Mouse (Mus musculus): ENCODE measurements around the gene Mroh7. TPM values are rescaled to one million over a fixed set of nuclear protein-coding genes. Genes with fewer than 3 reads are reported as not detected.
"Not testable (repeated sequence)": the region's sequence is repeated elsewhere in the genome, so short reads cannot be mapped to it uniquely, and the experiment has no call there.

The Mroh7 gene
- polyA plus RNA-seq (2015; fragmentation: Nextera tagmentation; extraction: Ambion mirVana), result 0.24 and 0.55 TPM in 2 replicates

DNA sequence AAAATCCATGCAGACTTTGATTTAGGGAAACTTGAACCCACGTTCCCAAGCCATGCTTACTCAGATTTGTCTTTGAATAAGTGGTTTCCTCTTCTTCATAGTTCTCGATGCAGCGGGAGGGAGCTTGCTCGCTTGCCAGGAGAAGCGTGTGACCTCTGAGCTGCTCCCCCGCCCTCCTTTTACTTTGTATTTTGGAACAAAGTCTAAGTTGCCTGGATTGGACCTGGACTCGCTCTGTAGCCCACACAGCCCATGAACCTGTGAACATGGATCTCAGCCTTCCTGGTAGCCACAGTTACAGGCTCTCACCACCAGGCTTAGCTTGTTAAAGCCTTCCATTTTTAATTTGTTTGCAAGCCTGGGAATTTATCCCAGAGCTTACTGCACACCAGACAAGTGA is at the start of gene Mroh7:
TSS of gene Mroh7 (minus strand) at position 112 of the 400 bp plus-strand sequence.
- WGBS, result 72% methylated on average over 7 of the region's 7 CpGs
- no peak within 1 kb of the TSS for H3K9ac ChIP-seq
- no peak for ATAC-seq (ENCODE audit: borderline replicate concordance, extremely low read depth, low FRiP score, low TSS enrichment)

DNA sequence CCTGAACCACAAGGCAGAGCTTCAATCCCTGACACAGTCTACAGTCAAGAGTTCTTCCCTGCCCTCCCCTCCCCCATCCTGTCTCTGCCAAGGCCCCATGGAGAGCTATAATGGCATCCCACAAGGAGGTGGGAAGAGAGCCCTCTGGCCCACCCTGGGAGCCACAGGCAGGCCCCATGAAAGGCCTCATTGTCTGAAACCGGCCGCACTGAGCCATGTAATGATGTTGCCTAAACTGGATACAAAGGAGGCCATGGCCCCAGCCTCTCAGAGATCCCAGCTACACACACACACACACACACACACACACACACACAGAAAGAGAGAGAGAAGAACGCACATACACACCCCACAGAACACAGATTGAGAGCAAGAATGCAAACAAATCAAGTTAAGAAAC is 49.3 kb upstream of the Mroh7 start:
- no peaks in the 10 kb centered on the region for H3K9me3 ChIP-seq
- ATAC-seq (ENCODE audit: borderline replicate concordance, extremely low read depth, low FRiP score, low TSS enrichment), result no peak
- H3K36me3 ChIP-seq, result no peaks in the 10 kb centered on the region
- peaks cover 48% of the 10 kb centered on the region for H3K4me1 ChIP-seq
- H3K4me3 ChIP-seq, result no peak overlapping the region
- peak overlapping the region; percentile 18; the same call in 1 of the 2 replicates for H3K27ac ChIP-seq
- WGBS, result 32% methylated on average over 3 of the region's 3 CpGs
- H3K4me2 ChIP-seq, result no peak overlapping the region
- H3K27me3 ChIP-seq, result no peaks in the 10 kb centered on the region
- H3K9ac ChIP-seq, result no peak overlapping the region

More for the DNA sequence above, at the start of gene Mroh7:
- no peak within 1 kb of the TSS for H3K4me3 ChIP-seq
- H3K9me3 ChIP-seq, result no peaks in the 10 kb centered on the region
- no peak within 1 kb of the TSS for H3K27ac ChIP-seq
- H3K4me2 ChIP-seq, result no peak within 1 kb of the TSS
- H3K27me3 ChIP-seq, result no peaks in the 10 kb centered on the region
- no peaks in the 10 kb centered on the region for H3K36me3 ChIP-seq
- H3K4me1 ChIP-seq, result no peaks in the 10 kb centered on the region

DNA sequence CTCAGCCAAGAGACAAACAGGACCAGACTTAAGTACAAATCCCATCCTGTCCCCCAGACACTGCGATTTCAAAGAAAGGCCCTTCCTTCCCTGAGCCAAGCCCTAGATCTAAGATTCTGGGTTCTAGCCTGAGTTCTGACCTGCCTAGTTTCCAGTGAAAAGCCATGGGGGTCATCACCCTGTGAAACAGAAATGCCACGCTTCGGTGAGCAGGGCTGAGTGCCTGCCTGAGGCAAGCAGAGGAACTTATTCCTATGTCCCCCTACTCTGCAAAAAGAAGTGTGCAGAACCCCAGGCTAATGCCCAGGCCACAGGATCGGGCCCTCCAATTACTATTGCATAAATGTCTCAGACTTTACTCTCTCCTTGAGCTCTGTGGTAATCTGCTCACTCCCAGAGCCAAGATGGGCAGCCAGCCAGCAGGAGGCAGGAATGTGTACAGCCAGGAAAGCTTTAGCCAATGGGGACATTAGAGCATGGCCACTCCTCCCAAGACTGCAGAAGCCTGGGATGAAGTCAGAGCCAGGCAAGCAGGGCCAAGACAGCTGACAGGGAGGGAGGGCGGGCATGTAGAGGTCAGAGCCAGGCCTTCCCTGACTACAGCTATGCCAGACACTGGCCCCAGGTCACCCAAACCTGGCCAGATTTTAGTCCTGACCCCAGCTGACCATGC is 47.5 kb upstream of the Mroh7 start:
- peaks cover 43% of the 10 kb centered on the region for H3K4me1 ChIP-seq
- peak; percentile 97 for ATAC-seq (ENCODE audit: borderline replicate concordance, extremely low read depth, low FRiP score, low TSS enrichment)
- WGBS, result 38% methylated on average over 5 of the region's 5 CpGs
- no peak overlapping the region for H3K4me3 ChIP-seq
- peak overlapping the region; percentile 87 for H3K27ac ChIP-seq
- H3K4me2 ChIP-seq, result no peak overlapping the region
- no peaks in the 10 kb centered on the region for H3K9me3 ChIP-seq
- H3K9ac ChIP-seq, result peak overlapping the region; percentile 31; the same call in 1 of the 2 replicates
- no peaks in the 10 kb centered on the region for H3K27me3 ChIP-seq
- H3K36me3 ChIP-seq, result no peaks in the 10 kb centered on the region

DNA sequence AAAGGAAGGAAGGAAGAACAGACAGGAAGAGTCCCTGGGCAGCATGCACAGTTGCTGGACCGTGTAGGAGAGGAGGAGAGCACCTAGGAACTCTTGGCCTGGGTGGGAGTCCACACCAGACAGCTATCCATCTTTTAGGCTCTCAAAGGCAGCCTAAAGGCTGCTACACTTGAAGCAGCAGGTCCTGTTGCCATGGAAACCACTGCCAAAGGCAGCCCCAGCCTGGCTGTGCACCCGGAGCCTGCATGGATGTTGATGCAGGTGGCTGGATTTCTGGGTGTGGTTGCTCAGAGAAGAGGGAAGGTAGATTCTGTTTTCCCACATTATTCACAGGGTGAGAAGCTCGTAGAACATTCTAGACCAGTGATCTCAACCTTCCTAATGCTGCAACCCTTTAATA is 46.3 kb upstream of the Mroh7 start:
- H3K4me1 ChIP-seq, result peaks cover 37% of the 10 kb centered on the region
- no peak overlapping the region for H3K9ac ChIP-seq
- H3K36me3 ChIP-seq, result no peaks in the 10 kb centered on the region
- H3K27ac ChIP-seq, result no peak overlapping the region
- H3K27me3 ChIP-seq, result no peaks in the 10 kb centered on the region
- no peak overlapping the region for H3K4me3 ChIP-seq
- WGBS, result 26% methylated on average over 3 of the region's 3 CpGs
- no peak overlapping the region for H3K4me2 ChIP-seq
- H3K9me3 ChIP-seq, result no peaks in the 10 kb centered on the region
- ATAC-seq (ENCODE audit: borderline replicate concordance, extremely low read depth, low FRiP score, low TSS enrichment), result no peak

DNA sequence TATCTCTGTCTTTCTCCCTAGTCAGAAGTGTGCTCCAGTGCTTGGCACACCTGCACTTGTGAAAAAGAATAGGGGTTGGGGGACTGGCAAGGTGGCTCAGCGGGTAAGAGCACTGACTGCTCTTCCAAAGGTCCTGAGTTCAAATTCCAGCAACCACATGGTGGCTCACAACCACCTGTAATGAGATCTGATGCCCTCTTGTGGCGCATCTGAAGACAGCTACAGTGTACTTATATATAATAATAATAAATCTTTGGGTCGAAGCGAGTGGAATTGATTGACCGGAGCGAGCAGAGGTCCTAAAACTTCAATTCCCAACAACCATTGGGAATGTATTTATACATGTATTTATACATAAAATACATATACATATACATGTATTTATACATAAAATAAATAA is 45.0 kb upstream of the Mroh7 start:
- WGBS, result 85% methylated on average over 6 of the region's 6 CpGs
- H3K9me3 ChIP-seq; H3K4me3 ChIP-seq; ATAC-seq (ENCODE audit: borderline replicate concordance, extremely low read depth, low FRiP score, low TSS enrichment); H3K36me3 ChIP-seq; H3K27me3 ChIP-seq; H3K27ac ChIP-seq; H3K9ac ChIP-seq; H3K4me2 ChIP-seq: not testable (repeated sequence)
- H3K4me1 ChIP-seq, result peaks cover 37% of the 10 kb centered on the region

DNA sequence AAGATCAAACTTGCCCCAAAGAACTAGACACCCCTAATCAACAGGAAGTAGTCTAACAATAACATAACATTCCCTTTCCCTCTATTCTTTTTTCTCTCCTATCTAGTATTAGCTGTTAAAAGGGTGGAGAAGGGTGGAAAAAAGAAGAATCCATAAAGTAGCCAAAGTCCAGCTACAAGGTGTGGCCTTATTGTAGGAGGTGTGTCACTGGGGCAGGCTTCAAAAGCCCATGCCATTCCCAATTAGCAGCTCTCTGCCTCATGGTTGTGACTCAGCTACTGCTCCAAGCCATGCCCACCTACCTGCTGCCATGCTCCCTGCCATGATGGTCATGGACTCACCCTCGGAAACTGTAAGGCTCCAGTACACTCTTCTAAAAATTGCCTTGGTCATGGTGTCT is 41.8 kb upstream of the Mroh7 start:
- Histone ChIP-seq H3K4me3 (no peak overlapping the region), H3K27me3 (no peaks in the 10 kb centered on the region), H3K9me3 (no peaks in the 10 kb centered on the region), H3K36me3 (no peaks in the 10 kb centered on the region), H3K9ac (no peak overlapping the region), H3K4me1 (peaks cover 8% of the 10 kb centered on the region; the same call in 1 of the 2 replicates), H3K4me2 (no peak overlapping the region), H3K27ac (no peak overlapping the region)
- ATAC-seq (ENCODE audit: borderline replicate concordance, extremely low read depth, low FRiP score, low TSS enrichment), result no peak
- 88% methylated on average over 1 of the region's 1 CpGs for WGBS

DNA sequence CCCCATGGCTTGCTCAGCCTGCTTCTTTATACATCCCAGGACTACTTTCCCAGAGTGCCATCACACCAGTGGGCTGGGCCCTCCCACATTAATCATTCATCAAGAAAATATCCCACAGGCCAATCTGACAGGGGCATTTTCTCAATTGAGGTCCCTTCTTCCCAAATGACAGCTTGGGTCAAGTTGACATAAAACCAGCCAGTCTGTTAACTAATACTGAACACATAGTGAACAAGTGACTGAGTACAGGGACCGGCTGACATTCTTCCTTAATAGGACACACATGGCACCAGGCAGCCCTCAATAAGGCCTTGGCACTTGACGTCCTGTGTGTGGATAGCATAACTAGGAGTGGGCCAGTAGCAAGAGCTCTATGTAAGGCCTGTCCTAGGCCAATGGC is 38.6 kb upstream of the Mroh7 start:
- no peak overlapping the region for H3K4me2 ChIP-seq
- 68% methylated on average over 2 of the region's 2 CpGs for WGBS
- no peak for ATAC-seq (ENCODE audit: borderline replicate concordance, extremely low read depth, low FRiP score, low TSS enrichment)

DNA sequence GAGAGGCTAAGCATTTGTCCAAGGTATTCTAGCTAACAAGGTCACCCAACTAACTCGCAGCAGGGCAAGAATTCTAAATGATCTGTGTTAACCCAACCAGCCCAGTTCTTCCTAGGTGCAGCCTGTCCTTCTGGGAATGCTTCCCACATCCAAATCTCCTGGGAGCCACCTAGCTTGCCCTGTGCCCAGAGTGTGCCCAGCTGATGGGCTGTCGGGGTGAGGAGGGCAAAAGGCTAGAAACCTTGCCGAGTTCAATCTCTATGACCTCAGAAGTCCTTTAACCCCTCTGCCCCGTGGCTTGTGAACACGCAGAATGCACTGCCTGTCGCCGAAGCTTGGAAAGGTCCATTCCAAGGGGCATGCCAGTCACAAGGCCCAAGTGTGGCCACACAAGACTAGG is 33.4 kb upstream of the Mroh7 start:
- no peaks in the 10 kb centered on the region for H3K36me3 ChIP-seq
- no peak overlapping the region for H3K9ac ChIP-seq
- no peak overlapping the region for H3K27ac ChIP-seq
- no peaks in the 10 kb centered on the region for H3K27me3 ChIP-seq
- no peak overlapping the region for H3K4me2 ChIP-seq
- no peaks in the 10 kb centered on the region for H3K4me1 ChIP-seq
- H3K4me3 ChIP-seq, result no peak overlapping the region
- ATAC-seq (ENCODE audit: borderline replicate concordance, extremely low read depth, low FRiP score, low TSS enrichment), result no peak
- WGBS, result 68% methylated on average over 7 of the region's 7 CpGs
- H3K9me3 ChIP-seq, result no peaks in the 10 kb centered on the region

More for the DNA sequence above, 38.6 kb upstream of the Mroh7 start:
- no peaks in the 10 kb centered on the region for H3K4me1 ChIP-seq
- H3K36me3 ChIP-seq, result no peaks in the 10 kb centered on the region
- H3K9me3 ChIP-seq, result no peaks in the 10 kb centered on the region
- H3K9ac ChIP-seq, result no peak overlapping the region
- H3K27ac ChIP-seq, result no peak overlapping the region
- no peaks in the 10 kb centered on the region for H3K27me3 ChIP-seq
- no peak overlapping the region for H3K4me3 ChIP-seq

DNA sequence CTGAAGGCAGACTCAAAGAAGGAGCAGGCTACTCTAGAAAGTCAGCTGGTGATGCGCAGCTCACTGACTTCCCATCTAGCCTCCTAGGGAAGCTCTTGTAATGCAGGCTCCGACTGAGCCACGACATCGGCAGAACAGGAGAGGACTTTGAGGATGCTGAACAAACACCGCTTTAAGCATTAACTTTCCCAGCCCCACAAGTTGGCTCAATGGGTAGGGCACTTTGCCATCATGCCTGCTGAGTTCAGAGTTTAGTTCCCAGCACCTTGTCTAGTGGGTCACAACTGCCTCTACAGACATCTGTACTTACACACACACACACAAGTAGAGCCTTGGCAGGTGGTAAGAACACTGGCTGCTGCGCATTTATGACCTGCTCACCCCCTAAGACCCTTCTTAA is 21.0 kb upstream of the Mroh7 start:
- Histone ChIP-seq H3K36me3 (no peaks in the 10 kb centered on the region), H3K9me3 (no peaks in the 10 kb centered on the region), H3K9ac (no peak overlapping the region), H3K27me3 (no peaks in the 10 kb centered on the region), H3K4me3 (no peak overlapping the region), H3K4me1 (no peaks in the 10 kb centered on the region), H3K27ac (no peak overlapping the region), H3K4me2 (no peak overlapping the region)
- ATAC-seq (ENCODE audit: borderline replicate concordance, extremely low read depth, low FRiP score, low TSS enrichment), result no peak
- 82% methylated on average over 6 of the region's 6 CpGs for WGBS

DNA sequence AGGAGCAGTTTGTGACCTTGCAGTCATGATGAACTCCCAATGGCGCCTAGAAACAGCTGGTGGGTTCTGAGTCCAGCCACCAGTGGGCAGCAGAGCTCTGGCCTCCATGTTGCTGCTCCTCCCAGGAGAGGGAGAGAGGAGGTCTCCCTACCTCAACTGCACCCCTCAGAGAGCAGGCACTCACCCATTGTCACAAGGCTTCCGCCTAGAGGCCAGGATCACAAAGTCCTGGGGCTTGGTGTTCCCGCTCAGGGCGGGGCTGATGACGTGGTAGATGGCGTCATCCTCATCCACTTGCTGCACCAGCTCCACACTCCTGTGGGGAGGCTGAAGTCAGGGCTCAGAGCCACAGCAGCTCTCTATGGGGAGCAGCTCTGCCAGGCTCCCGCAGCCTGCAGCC is 19.0 kb upstream of the Mroh7 start:
- no peak overlapping the region for H3K27ac ChIP-seq
- H3K9me3 ChIP-seq, result no peaks in the 10 kb centered on the region
- H3K9ac ChIP-seq, result no peak overlapping the region
- peak; percentile 71; the same call in 1 of the 2 replicates for ATAC-seq (ENCODE audit: borderline replicate concordance, extremely low read depth, low FRiP score, low TSS enrichment)
- H3K27me3 ChIP-seq, result no peaks in the 10 kb centered on the region
- peak overlapping the region; percentile 12; the same call in 1 of the 2 replicates for H3K4me3 ChIP-seq
- 4% methylated on average over 7 of the region's 7 CpGs for WGBS
- peak overlapping the region; percentile 45 for H3K4me2 ChIP-seq
- H3K4me1 ChIP-seq, result no peaks in the 10 kb centered on the region
- no peaks in the 10 kb centered on the region for H3K36me3 ChIP-seq

DNA sequence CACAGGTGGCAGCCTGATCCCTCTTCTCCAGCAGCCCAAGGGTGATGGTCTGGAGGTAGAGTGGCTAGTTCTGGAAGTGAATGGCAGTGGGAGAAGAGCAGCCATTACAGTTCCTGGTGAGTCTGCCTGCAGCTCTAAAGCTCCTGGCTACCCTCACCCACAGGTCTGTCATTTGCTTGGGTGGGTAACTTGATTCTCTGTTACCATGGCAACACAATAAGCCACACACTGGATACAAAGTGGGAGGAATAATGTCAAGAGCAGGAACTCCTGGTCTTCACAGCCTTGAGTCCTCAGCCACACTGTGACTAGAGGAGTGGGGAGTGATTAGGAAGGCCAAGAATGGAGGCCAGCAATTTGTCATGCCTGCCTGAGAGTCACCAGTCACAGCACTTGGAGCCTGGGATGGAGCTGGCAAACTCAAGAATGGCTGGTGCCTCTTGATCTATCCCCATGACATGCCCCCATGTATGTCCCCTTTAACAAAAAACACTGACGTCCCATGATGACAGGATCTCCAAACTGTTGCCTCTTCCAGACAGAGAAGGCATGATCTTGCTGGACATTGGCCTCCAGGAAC is 16.4 kb upstream of the Mroh7 start:
- Histone ChIP-seq H3K4me3 (no peak overlapping the region), H3K9ac (no peak overlapping the region), H3K36me3 (no peaks in the 10 kb centered on the region), H3K4me2 (no peak overlapping the region), H3K9me3 (no peaks in the 10 kb centered on the region), H3K27me3 (no peaks in the 10 kb centered on the region), H3K27ac (no peak overlapping the region), H3K4me1 (no peaks in the 10 kb centered on the region)
- no peak for ATAC-seq (ENCODE audit: borderline replicate concordance, extremely low read depth, low FRiP score, low TSS enrichment)
- 61% methylated on average over 1 of the region's 1 CpGs for WGBS

DNA sequence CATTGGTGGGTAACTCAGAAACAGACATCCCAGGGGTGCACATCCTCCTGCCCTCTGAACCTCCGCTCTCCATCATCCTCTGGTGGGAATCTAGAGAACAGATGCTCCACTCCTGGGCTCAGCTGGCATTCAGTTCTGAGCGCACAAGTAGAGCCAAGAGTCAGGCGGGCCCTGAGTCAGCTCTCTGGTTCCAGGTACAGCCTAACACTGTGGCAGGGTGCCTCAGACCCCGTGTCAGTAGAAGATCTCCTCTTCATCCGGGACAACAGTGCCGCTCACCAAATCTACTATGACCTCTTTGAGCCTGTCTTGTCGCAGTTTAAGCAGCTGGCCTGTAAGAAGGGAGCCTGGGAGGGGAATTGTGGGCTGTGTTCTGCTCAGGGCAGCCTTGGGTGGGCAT is 15.1 kb upstream of the Mroh7 start:
- Histone ChIP-seq H3K4me2 (no peak overlapping the region), H3K4me1 (no peaks in the 10 kb centered on the region), H3K27ac (no peak overlapping the region), H3K27me3 (no peaks in the 10 kb centered on the region), H3K36me3 (no peaks in the 10 kb centered on the region), H3K4me3 (no peak overlapping the region), H3K9ac (no peak overlapping the region), H3K9me3 (no peaks in the 10 kb centered on the region)
- no peak for ATAC-seq (ENCODE audit: borderline replicate concordance, extremely low read depth, low FRiP score, low TSS enrichment)
- 73% methylated on average over 7 of the region's 7 CpGs for whole genome bisulfite sequencing
